Comparison of ENCODE assay signal across 17 mouse cellular contexts in genomic region chr6:77970545-77971242, GRCm38 (mm10). TPM values are rescaled to one million over a fixed set of nuclear protein-coding genes. Genes with fewer than 3 reads are reported as not detected.
DNase-seq lines count a peak whose midpoint lies in the region; ATAC-seq and TF ChIP-seq lines count a peak whose summit lies in the region.
"Had no signal": no experiment of that assay in that cellular context is flagged by ENCODE, and none has a peak within 500 bp of the region (broad histone marks: within the 10 kb centered on the region; RNA-seq: fewer than 3 reads in every experiment).

No protein-coding gene starts in this region.

- peaks cover 23% of the 10 kb centered on the region for H3K4me1 ChIP-seq in forebrain, embryonic 15.5 days
- H3K4me1 ChIP-seq in midbrain, postnatal 0 days (ENCODE audit: insufficient read depth, low read length): 0 out of 2 replicates have a peak, but pooled peaks cover 9% of the 10 kb centered on the region
- H3K4me1 ChIP-seq: liver, embryonic 15.5 days had no signal

- 26% methylated on average over 10 of the region's 10 CpGs for WGBS in forebrain, embryonic 15.5 days
- WGBS in midbrain, postnatal 0 days: 52% methylated on average over 10 of the region's 10 CpGs

- no peaks in the 10 kb centered on the region for H3K27me3 ChIP-seq in forebrain, embryonic 15.5 days
- no peaks in the 10 kb centered on the region for H3K27me3 ChIP-seq in midbrain, postnatal 0 days (ENCODE audit: insufficient read depth, low read length)
- H3K27me3 ChIP-seq: liver, embryonic 15.5 days had no signal

- 0 out of 2 replicates have a peak overlapping the region, but pooled peaks have one; percentile 1 for H3K4me2 ChIP-seq in forebrain, embryonic 15.5 days (replicated peaks)
- H3K4me2 ChIP-seq in midbrain, postnatal 0 days (ENCODE audit: low read depth, low read length, poor library complexity, severe bottlenecking): no peak overlapping the region
- H3K4me2 ChIP-seq: liver, embryonic 15.5 days had no signal

- intact Hi-C loops in left cerebral cortex, postnatal 4 days (cut with DNase I): loop anchor here (10.0 kb wide), 2 partner anchors 126 to 336 kb away; no protein-coding TSS in a partner anchor

- no peaks in the 10 kb centered on the region for H3K36me3 ChIP-seq in forebrain, embryonic 15.5 days
- no peaks in the 10 kb centered on the region for H3K36me3 ChIP-seq in midbrain, postnatal 0 days (ENCODE audit: insufficient read depth, low read length)
- H3K36me3 ChIP-seq: liver, embryonic 15.5 days had no signal

- H3K4me3 ChIP-seq in forebrain, embryonic 15.5 days: no peak overlapping the region
- no peak overlapping the region for H3K4me3 ChIP-seq in midbrain, postnatal 0 days (ENCODE audit: low read depth, low read length)
- H3K4me3 ChIP-seq: liver, embryonic 15.5 days; myocyte had no signal

- H3K9me3 ChIP-seq in forebrain, embryonic 15.5 days: no peaks in the 10 kb centered on the region
- no peaks in the 10 kb centered on the region for H3K9me3 ChIP-seq in midbrain, postnatal 0 days (ENCODE audit: low read length)
- H3K9me3 ChIP-seq: liver, embryonic 15.5 days had no signal

- H3K27ac ChIP-seq in forebrain, embryonic 15.5 days (replicated peaks): no peak overlapping the region
- H3K27ac ChIP-seq in midbrain, postnatal 0 days (ENCODE audit: low read depth, low read length): no peak overlapping the region
- H3K27ac ChIP-seq: kidney, postnatal 0 days; liver, embryonic 15.5 days; macrophage had no signal

- ATAC-seq in forebrain, embryonic 15.5 days (replicated peaks): peak; percentile 94
- no peak for ATAC-seq in midbrain, postnatal 0 days (ENCODE audit: low FRiP score)
- ATAC-seq: activated CD4-positive, CD25-positive, alpha-beta regulatory T cell, adult 4 months had no signal

- DNase-seq in left cerebral cortex, postnatal 4 days: peak; percentile 38
- DNase-seq in left cerebral cortex, adult 9 months (ENCODE audit: low spot score in 2 of 2): no peak
- DNase-seq in cerebellum, adult 11-12 months: peak; percentile 36
- DNase-seq in midbrain, postnatal 0 days (ENCODE audit: low spot score): peak; percentile 52
- no peak for DNase-seq in MN1 (ENCODE audit: low spot score)
- DNase-seq in spleen, postnatal 36 days (ENCODE audit: low spot score in 2 of 2): no peak
- DNase-seq in natural killer cell, adult 2 months (ENCODE audit: low spot score in 2 of 2): no peak
- DNase-seq: gastrocnemius, postnatal 25 days; retina, postnatal 1 day; thymus, postnatal 25 days had no signal

- no peak for TF ChIP-seq CTCF in midbrain, postnatal 0 days (IDR thresholded peaks at IDR 0.05)

- H3K9ac ChIP-seq in forebrain, embryonic 15.5 days (replicated peaks): no peak overlapping the region
- H3K9ac ChIP-seq in midbrain, postnatal 0 days (replicated peaks; ENCODE audit: low read length, poor library complexity, severe bottlenecking): no peak overlapping the region
- H3K9ac ChIP-seq: liver, embryonic 15.5 days had no signal

RNA-seq across cellular contexts. Expression of gene Ctnna2, which starts 8.8 kb away (rescaled TPM):
- 100 to 1,000 TPM; 178 TPM for total RNA-seq in left cerebral cortex, postnatal 4 days (2021)
- 117 and 127 TPM in 2 replicates for polyA plus RNA-seq in forebrain, embryonic 15.5 days (2015; fragmentation: Nextera tagmentation; extraction: Ambion mirVana)
- total RNA-seq in midbrain, postnatal 0 days (2014; rRNA removed): 208 and 258 TPM in 2 replicates
- 105 and 108 TPM in 2 replicates for polyA plus RNA-seq in midbrain, postnatal 0 days (2015; fragmentation: Nextera tagmentation; extraction: Ambion mirVana)
- total RNA-seq: gastrocnemius, postnatal 25 days; MEL had no signal
- polyA plus RNA-seq: macrophage, myocyte had no signal

Comparison
In these comparisons a context has a peak if more than half of its experiments do, and no peak if none do; other contexts are left out.
1. DNase-seq: peak in left cerebral cortex, postnatal 4 days (single experiment), cerebellum, adult 11-12 months (single experiment) and midbrain, postnatal 0 days (single experiment); none in left cerebral cortex, adult 9 months (0 of 2), MN1 (single experiment), spleen, postnatal 36 days (0 of 2) and natural killer cell, adult 2 months (0 of 2).